Mouse (Mus musculus) heart, adult 2 months (tissue): Measurements from ENCODE around the gene Tulp4.

Experiments used
- CTCF ChIP-seq: fragments of 200-600 bp; IDR thresholded peaks from 2 replicates; pipeline ENCODE4 v1.8.1; 2022; ENCODE audit warnings: antibody characterized with exemption, mild to moderate bottlenecking, moderate library complexity
- POLR2A ChIP-seq: fragments of 200-500 bp; IDR thresholded peaks from 2 replicates; pipeline ENCODE4 v1.6.1; 2011; ENCODE audit warnings: mild to moderate bottlenecking, low read depth, low read length, control low read depth; ENCODE audit not compliant: insufficient read depth

DNA sequence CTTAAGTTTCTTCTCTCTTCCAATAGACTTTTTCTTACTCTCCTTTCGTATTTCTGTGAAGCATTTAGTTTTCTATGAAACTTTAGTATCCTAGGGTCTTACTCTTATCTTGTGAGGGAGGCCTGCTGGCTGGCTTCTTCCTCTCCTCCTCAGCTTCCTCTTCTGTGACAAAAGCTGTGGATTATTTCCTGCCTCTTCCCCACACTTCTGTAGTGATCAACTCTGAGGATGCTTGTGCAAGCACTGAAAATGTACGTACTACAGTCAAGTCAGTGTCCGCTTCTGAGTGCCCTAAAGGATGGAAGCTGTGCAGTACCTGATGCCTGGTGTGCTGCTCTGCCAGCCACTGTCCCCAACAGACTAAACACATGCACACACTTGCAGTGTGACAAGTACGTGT, 80.4 kb downstream of the Tulp4 start:
- TF ChIP-seq CTCF (no peak), POLR2A (no peak)
